Mouse (Mus musculus): Measurements from ENCODE around the gene Mrtfb. TPM values are rescaled to one million over a fixed set of nuclear protein-coding genes. Genes with fewer than 3 reads are reported as not detected.

Gene Mrtfb
- total RNA-seq, 2 experiments from 2014 or later = 0.96 to 1.2 TPM

- no peak for ATAC-seq (replicated peaks; ENCODE audit: low FRiP score, poor library complexity, severe bottlenecking)
Observed at GRCm38 (mm10) chr16:13376947-13377486, 120.7 kb downstream of the Mrtfb start.

GRCm38 (mm10) chr16:13378157-13378556, 121.9 kb downstream of the Mrtfb start:
- no peak for ATAC-seq (replicated peaks; ENCODE audit: low FRiP score, poor library complexity, severe bottlenecking)

DNA sequence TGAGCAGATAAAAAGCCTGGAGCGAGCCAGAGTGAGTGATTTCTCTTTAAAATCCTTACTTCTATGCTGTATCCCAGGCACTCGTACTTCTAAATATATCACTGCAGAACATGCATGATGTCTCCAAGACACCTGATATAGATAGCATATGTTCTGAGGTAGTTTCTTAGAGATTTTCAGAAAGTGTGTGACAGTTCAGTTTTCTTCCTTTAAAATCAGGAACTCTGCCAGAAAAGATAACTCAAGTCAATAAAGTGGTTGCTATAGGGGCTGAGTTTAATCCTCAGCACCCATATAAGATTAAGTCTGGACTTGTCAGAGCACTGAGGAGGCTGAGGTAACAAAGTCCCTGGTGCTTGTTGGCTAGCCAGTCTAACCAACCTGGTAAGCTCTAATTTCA, 123.6 kb downstream of the Mrtfb start:
- ATAC-seq (replicated peaks; ENCODE audit: low FRiP score, poor library complexity, severe bottlenecking) = no peak

DNA sequence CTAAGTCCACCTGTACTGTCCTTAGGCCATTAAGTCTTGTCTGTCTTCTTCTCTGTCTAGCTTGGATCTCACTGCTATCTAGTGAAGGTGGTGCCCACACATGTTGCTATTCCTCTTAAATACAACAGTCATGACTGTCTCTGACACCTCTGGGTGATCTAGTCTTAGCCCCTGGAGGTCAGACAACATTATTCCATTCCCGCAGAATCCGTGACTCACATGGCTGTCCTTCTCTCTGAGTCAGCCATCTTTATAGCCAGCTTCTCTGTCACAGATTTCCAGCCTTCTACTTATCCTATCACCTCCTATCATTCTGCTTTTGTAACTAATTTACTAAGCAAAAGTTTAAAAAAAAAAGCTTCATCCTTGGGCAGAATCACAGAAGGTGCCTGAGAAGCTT, 125.5 kb downstream of the Mrtfb start:
- no peak for ATAC-seq (replicated peaks; ENCODE audit: low FRiP score, poor library complexity, severe bottlenecking)

DNA sequence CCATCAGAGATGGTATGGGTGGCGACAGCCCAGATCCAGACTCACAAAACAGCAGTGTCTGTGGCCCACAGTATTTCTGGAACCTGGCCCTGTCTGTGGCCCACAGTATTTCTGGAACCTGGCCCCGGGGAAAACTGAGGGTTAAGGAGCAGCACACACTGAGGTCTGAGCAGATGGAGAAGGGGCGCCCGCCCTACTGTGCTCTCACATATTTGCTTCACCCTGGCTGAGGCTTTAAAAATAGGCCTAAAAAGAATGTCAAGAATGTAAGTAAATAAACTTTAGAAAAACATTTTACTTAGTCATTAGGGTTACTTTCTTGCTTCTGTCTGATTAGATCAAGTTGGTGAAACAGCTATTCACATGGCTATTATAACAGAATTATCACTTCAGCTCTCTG, 131.0 kb downstream of the Mrtfb start:
- ATAC-seq (replicated peaks; ENCODE audit: low FRiP score, poor library complexity, severe bottlenecking) = no peak

DNA sequence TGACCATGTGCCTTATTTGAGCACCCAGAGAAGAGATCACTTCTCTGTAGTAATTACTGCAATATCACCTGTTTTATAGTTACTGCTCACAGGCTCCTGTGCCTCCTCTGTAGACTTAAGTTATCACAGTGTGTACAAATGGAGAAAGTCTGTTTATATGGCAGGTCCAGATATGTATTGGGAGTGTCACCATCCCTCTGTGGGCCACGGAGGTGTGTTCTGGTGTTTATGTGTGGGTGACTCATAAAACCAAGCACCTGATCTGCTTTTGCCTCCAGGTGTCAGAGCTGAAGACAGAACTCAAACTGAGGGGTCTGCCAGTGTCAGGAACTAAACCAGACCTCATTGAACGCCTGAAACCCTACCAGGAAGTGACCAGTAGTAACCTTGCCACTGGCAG, 144.1 kb downstream of the Mrtfb start:
- ATAC-seq (replicated peaks; ENCODE audit: low FRiP score, poor library complexity, severe bottlenecking) = no peak

DNA sequence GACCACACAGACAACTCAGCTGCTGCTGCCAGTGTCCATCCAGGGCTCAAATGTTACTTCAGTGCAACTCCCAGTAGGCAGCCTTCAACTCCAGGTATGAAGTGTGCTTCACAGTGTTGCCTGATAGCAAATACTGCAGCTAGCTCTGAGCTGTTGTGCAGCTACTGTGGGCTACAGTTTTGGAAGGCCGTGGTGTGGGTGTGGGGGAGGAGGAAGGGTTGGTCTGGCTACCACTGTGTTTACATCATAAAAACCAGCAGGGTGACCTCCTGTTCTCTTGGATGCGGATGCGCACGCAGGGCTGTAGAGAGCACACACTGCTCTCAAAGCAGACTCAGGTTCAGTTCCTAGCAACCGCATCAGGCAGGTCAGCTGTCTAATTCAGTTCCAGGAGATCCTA, 145.3 kb downstream of the Mrtfb start:
- no peak for ATAC-seq (replicated peaks; ENCODE audit: low FRiP score, poor library complexity, severe bottlenecking)

DNA sequence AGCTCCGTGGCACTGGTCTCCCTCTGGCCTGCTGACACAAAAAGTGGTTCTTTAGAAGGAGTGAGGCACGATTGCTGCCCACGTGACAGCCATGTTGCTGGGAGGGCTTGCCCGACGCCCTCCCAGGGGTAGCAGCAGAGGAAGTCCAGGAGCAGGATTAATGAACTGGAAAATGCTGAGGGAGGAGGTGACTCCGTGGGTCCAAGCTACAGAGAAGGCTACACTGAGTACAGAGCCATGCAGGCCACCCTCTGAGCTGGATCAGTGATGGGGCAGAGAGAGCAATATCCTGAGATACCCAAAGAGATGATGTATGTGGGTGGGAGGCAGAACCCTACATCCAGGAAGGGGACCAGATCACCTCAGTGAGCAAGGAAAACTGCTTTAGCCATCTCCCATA, 148.4 kb downstream of the Mrtfb start:
- ATAC-seq (replicated peaks; ENCODE audit: low FRiP score, poor library complexity, severe bottlenecking) = no peak

- ATAC-seq (replicated peaks; ENCODE audit: low FRiP score, poor library complexity, severe bottlenecking) = no peak
Observed at GRCm38 (mm10) chr16:13405403-13405802, 149.1 kb downstream of the Mrtfb start.

DNA sequence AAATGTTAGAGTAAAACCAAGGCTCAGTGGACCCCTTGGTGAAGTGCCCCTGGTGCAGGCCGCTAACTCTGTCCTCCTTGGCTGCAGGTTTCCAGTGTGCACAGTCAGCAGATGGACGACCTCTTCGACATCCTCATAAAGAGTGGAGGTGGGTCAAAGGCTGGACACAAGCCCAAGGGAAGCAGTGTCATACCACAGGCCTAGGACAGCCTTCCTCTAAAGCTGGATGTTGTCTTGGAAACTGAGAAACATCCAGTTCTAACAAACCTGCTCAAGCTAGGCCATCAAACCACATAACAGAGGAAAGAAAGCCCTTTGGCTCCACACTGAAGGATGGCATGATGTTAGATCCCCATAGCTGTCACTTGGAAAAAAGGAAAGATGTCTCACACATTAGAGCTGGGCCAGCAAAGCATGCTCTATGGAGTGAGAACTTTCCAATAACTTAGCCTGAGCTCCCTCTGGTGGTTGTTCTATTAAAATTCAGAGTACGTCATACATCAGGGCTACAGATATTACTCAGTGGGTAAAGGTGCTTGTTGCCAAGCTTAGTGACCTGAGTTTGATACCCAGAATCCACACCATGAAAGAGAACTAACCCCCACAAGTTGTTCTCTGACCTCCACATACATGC, 153.4 kb downstream of the Mrtfb start:
- no peak for ATAC-seq (replicated peaks; ENCODE audit: low FRiP score, poor library complexity, severe bottlenecking)

- no peak for ATAC-seq (replicated peaks; ENCODE audit: low FRiP score, poor library complexity, severe bottlenecking)
Observed at GRCm38 (mm10) chr16:13410760-13411159, 154.5 kb downstream of the Mrtfb start.

GRCm38 (mm10) chr16:13411531-13411930, 155.2 kb downstream of the Mrtfb start:
- ATAC-seq (replicated peaks; ENCODE audit: low FRiP score, poor library complexity, severe bottlenecking) = no peak

DNA sequence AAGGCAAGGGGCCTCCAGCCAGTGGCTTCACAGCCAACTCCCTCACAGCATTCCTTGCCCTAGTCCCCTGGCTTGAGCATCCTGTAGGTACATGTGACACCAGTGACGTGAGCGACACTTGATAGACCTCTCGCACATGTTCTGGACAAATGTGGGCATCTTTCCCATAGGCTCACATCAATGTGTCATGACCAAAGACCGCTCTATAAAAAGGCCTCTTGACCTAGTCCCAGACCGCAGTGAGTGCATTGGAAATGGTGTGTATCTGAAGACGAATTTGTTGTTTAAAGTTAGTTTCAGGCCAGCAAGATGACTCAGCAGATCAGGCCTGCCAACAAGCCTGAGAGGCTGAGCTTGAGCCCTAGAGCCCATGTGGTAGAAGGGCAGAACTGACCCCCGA, 158.3 kb downstream of the Mrtfb start:
- ATAC-seq (replicated peaks; ENCODE audit: low FRiP score, poor library complexity, severe bottlenecking) = no peak

DNA sequence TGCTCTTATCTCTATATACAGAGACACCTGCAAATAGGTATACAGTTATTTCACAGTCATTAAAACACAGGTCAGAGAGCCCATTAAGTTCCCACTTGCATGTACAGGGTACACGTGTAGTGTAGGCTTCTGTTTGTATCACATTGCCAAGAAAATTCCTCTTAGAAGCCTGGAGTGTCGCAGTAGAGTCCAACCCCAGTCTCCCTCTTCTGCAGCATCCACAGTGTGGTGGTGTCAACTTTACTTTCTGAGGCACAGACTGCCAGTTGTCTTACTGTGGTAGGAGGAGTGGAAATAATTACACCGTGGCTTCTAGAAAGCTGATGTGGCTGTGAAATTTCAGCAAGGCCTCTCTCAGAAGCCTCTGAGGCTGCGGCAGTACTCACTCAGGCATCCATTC, 158.7 kb downstream of the Mrtfb start:
- ATAC-seq (replicated peaks; ENCODE audit: low FRiP score, poor library complexity, severe bottlenecking) = no peak

DNA sequence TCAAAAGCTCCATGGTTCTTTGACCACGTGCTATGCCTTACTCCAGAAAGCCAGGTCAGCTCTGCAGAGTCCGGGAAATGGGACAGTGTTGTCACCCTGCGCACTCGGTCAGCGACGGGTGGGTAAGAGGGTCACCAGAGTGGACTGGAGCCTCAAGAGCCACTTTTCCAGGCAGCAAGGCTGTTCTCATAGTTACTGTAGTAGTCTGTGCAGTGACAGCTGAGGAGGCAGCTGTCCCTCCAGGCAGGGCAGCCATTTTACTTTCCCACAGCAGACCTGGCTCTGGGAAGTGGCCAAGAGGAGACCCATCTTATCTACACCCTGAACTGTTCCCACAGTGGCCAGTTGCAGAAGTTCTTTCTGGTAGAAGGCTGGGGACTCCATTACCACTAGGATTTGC, 159.2 kb downstream of the Mrtfb start:
- ATAC-seq (replicated peaks; ENCODE audit: low FRiP score, poor library complexity, severe bottlenecking) = no peak

GRCm38 (mm10) chr16:13416465-13416864, 160.2 kb downstream of the Mrtfb start:
- ATAC-seq (replicated peaks; ENCODE audit: low FRiP score, poor library complexity, severe bottlenecking) = no peak

- no peak for ATAC-seq (replicated peaks; ENCODE audit: low FRiP score, poor library complexity, severe bottlenecking)
Observed at GRCm38 (mm10) chr16:13417904-13418303, 161.6 kb downstream of the Mrtfb start.

GRCm38 (mm10) chr16:13419752-13420151, 163.5 kb downstream of the Mrtfb start:
- no peak for ATAC-seq (replicated peaks; ENCODE audit: low FRiP score, poor library complexity, severe bottlenecking)

GRCm38 (mm10) chr16:13422522-13422921, 166.2 kb downstream of the Mrtfb start:
- no peak for ATAC-seq (replicated peaks; ENCODE audit: low FRiP score, poor library complexity, severe bottlenecking)

DNA sequence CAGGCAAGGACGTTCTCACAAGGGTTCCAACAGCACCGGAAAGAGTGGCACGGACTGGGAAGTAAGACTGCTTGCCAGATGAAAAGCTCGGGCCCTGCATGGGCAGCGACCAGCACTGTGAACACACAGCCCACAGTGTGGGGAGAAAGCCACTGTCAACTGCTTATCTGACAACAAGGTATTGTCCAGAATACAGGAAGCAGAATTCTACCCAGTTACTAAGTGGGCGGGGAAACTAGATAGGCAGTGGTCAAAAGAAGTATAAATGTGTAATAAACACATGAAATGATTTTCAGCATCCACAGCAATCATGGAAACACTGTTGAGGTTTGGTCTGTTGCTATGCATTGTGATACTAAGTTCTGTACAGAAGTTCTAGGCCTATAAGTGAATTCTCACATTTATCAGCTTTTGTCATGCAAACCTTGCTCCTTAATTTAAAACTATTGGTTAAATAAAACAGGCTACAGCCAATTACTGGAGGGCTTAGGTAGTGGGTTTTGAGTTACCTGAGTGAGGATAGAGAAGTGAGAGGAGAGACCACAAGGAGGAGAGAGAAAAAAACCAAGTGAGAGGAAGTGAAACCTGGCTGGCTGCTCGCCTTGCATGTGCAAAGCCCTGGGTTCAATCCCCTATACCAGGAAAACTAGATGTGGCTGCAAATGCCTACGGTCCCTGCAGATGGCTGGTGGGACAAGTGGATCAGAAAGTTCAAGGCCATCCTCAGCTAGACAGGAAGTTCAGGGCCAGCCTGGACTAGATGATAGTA, 167.5 kb downstream of the Mrtfb start:
- no peak for ATAC-seq (replicated peaks; ENCODE audit: low FRiP score, poor library complexity, severe bottlenecking)

- ATAC-seq (replicated peaks; ENCODE audit: low FRiP score, poor library complexity, severe bottlenecking) = no peak
Observed at GRCm38 (mm10) chr16:13425804-13426203, 169.5 kb downstream of the Mrtfb start.
